Mouse (Mus musculus) midbrain, embryonic 10.5 days (tissue): Measurements from ENCODE around the gene Akt1. TPM values are rescaled to one million over a fixed set of nuclear protein-coding genes. Genes with fewer than 3 reads are reported as not detected.

Experiments
- DNase-seq: peaks from one replicate; pipeline ENCODE4 v3.0.0-alpha.2; 2017; ENCODE audit warnings: low spot score
- H3K27ac ChIP-seq: fragments of 300-500 bp; sonication (generic); replicated peaks from 2 replicates; pipeline ENCODE4 v1.5.1; 2016; ENCODE audit warnings: mild to moderate bottlenecking
- H3K27me3 ChIP-seq: fragments of 300-500 bp; sonication (generic); 2 replicates; pipeline ENCODE4 v1.6.1; 2016; ENCODE audit warnings: low read depth, mild to moderate bottlenecking; ENCODE audit not compliant: poor library complexity, severe bottlenecking
- H3K36me3 ChIP-seq: fragments of 300-500 bp; sonication (generic); 2 replicates; pipeline ENCODE4 v1.6.1; 2016; ENCODE audit warnings: mild to moderate bottlenecking, moderate library complexity
- H3K4me1 ChIP-seq: fragments of 300-500 bp; sonication (generic); 2 replicates; pipeline ENCODE4 v1.6.1; 2016
- H3K4me3 ChIP-seq: fragments of 300-500 bp; sonication (generic); 2 replicates; pipeline ENCODE4 v1.5.1; 2016; ENCODE audit warnings: mild to moderate bottlenecking, moderate library complexity
- H3K9me3 ChIP-seq: fragments of 300-500 bp; sonication (generic); replicated peaks from 2 replicates; pipeline ENCODE4 v1.6.1; 2016; ENCODE audit warnings: mild to moderate bottlenecking
- WGBS: fragments of 180-500 bp; shearing (Covaris S2); methylation state at CpG from one replicate; pipeline ENCODE4 v1.1.7; 2016; 5-methylcytosine and 5-hydroxymethylcytosine counted together
- polyA plus RNA-seq: library from polyadenylated mRNA; unstranded; fragments of >200 nt; fragmentation: Nextera tagmentation; extraction: Ambion mirVana; gene quantifications from 2 replicates; pipeline ENCODE4 v1.2.1, GENCODE M21; 2016

Akt1 gene
- polyA plus RNA-seq, 1 experiment from 2014 or later: 44.5 TPM

DNA sequence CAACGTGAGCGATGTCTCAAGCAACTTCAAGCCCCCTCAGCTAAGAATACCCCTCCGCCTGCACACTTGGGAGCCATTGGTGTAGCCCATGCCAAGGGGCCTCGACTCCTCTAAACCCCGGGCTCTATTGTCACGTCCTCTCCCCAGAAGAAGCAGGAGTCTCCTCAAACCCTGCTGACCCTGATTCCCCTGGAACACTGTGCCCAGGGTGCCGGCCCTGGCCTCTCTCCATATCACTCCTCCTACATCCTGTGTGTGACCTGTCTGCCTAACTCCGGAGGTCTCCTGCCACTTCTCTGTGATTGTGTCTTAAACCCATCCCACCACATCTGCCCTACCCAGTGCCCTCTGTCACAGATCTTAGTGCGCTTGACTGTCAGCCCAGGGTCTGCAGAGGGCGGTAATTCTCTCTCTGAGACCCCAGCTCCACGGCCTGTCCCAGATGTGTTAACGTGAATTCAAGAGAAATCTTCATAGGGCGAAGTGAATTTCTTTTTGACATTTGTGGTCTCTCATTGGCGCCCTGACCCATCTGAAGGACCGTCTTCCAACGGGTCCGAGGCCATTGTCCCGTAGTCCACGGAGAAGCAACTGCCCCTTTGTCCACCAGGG lies 3.4 kb upstream of the Akt1 start:
- Histone ChIP-seq H3K36me3 (peaks cover 18% of the 10 kb centered on the region), H3K4me1 (peaks cover 72% of the 10 kb centered on the region), H3K4me3 (peak overlapping the region; percentile 70), H3K27me3 (peaks cover 71% of the 10 kb centered on the region), H3K9me3 (no peaks in the 10 kb centered on the region), H3K27ac (peak overlapping the region; percentile 86)
- WGBS: 22% methylated on average over 19 of the region's 19 CpGs
- no peak for DNase-seq

GRCm38 (mm10) chr12:112677076-112677475 lies 2.4 kb upstream of the Akt1 start:
- H3K36me3 ChIP-seq: peaks cover 21% of the 10 kb centered on the region
- no peak overlapping the region for H3K27ac ChIP-seq
- no peak overlapping the region for H3K4me3 ChIP-seq
- WGBS: 68% methylated on average over 5 of the region's 5 CpGs
- no peak for DNase-seq
- no peaks in the 10 kb centered on the region for H3K9me3 ChIP-seq
- peaks cover 61% of the 10 kb centered on the region for H3K27me3 ChIP-seq
- peaks cover 79% of the 10 kb centered on the region for H3K4me1 ChIP-seq

GRCm38 (mm10) chr12:112675245-112676035 lies 756 bp upstream of the Akt1 start:
- peaks cover 45% of the 10 kb centered on the region for H3K27me3 ChIP-seq

GRCm38 (mm10) chr12:112673576-112674091 lies 1.1 kb downstream of the Akt1 start:
- 1% methylated on average over 67 of the region's 68 CpGs for WGBS
- peaks cover 38% of the 10 kb centered on the region for H3K36me3 ChIP-seq
- no peaks in the 10 kb centered on the region for H3K9me3 ChIP-seq
- H3K27me3 ChIP-seq: peaks cover 27% of the 10 kb centered on the region
- H3K27ac ChIP-seq: peak overlapping the region; percentile 99
- DNase-seq: peak; percentile 59
- H3K4me3 ChIP-seq: peak overlapping the region; percentile 99
- peaks cover 82% of the 10 kb centered on the region for H3K4me1 ChIP-seq

More at GRCm38 (mm10) chr12:112675245-112676035, 756 bp upstream of the Akt1 start:
- H3K9me3 ChIP-seq: no peaks in the 10 kb centered on the region
- WGBS: 15% methylated on average over 18 of the region's 18 CpGs
- H3K4me1 ChIP-seq: peaks cover 82% of the 10 kb centered on the region
- peak; percentile 88 for DNase-seq
- peak overlapping the region; percentile 99 for H3K4me3 ChIP-seq
- H3K36me3 ChIP-seq: peaks cover 25% of the 10 kb centered on the region
- H3K27ac ChIP-seq: peak overlapping the region; percentile 99

GRCm38 (mm10) chr12:112672744-112673575 lies 1.7 kb downstream of the Akt1 start:
- Histone ChIP-seq H3K9me3 (no peaks in the 10 kb centered on the region), H3K27me3 (peaks cover 21% of the 10 kb centered on the region), H3K36me3 (peaks cover 44% of the 10 kb centered on the region), H3K4me1 (peaks cover 82% of the 10 kb centered on the region), H3K27ac (peak overlapping the region; percentile 99), H3K4me3 (peak overlapping the region; percentile 99)
- peak; percentile 59 for DNase-seq
- WGBS: 12% methylated on average over 17 of the region's 21 CpGs

DNA sequence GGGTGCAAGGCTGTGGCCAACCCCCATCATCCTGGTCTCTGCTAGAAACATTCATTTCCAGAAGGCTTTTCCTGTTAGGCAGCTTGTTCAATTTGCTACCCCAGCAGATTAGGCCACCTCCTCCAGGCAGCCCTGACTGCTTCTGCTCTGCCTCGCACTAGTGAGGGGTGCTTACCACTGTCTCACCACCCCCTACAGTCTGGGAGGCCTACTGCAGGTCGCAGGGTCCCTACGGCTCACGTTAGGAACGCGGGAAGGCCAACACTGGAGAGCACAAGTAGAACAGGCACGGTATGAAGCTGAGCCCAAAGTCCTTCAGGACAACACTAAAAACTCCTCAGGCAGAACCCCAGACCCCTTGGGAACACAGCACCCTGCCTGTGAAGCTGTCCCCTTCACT lies 2.8 kb downstream of the Akt1 start:
- H3K36me3 ChIP-seq: peaks cover 55% of the 10 kb centered on the region
- DNase-seq: peak; percentile 34

GRCm38 (mm10) chr12:112670718-112671393 lies 3.8 kb downstream of the Akt1 start:
- DNase-seq: peak; percentile 46
- Histone ChIP-seq H3K27me3 (no peaks in the 10 kb centered on the region), H3K27ac (peak overlapping the region; percentile 99), H3K4me3 (peak overlapping the region; percentile 99), H3K36me3 (peaks cover 65% of the 10 kb centered on the region), H3K9me3 (no peaks in the 10 kb centered on the region), H3K4me1 (peaks cover 87% of the 10 kb centered on the region)
- 58% methylated on average over 9 of the region's 9 CpGs for WGBS

More for the DNA sequence above, 2.8 kb downstream of the Akt1 start:
- peak overlapping the region; percentile 99 for H3K4me3 ChIP-seq
- H3K27ac ChIP-seq: peak overlapping the region; percentile 99
- H3K4me1 ChIP-seq: peaks cover 81% of the 10 kb centered on the region
- peaks cover 10% of the 10 kb centered on the region for H3K27me3 ChIP-seq
- WGBS: 84% methylated on average over 7 of the region's 7 CpGs
- H3K9me3 ChIP-seq: no peaks in the 10 kb centered on the region

DNA sequence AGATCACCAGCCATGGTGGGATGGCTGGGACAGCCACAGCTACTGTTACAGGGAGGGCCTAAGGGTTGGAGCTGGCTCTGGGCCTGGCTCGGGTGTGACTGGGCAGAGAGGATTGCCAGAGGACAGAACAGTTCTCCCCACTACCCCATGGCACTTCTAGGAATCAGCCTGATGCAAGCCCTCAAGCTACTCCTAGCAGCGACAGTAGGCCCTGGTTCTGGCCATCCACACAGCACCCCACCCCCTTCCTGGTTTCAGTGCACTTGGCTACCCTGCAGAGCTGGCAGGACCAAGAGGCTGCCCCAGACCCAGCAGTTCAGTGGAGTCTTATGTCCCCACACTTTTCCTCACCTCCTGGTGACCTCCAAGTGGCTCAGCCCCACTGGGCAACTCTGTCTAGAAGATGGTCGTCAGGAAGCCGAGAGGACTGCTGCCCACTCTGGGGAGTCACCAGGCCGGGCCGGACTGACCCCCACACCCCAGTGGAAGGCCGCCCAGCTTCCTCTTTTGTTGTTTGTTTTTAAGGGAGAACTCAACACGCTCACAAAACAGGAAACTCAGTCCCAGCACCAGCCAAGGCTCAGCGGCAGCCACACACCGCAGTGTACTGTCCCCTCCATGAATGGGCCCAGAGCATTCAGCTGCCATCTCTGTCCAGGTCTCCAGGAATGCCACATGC lies 6.9 kb downstream of the Akt1 start:
- Histone ChIP-seq H3K27ac (peak overlapping the region; percentile 43; the same call in 1 of the 2 replicates), H3K36me3 (peaks cover 96% of the 10 kb centered on the region), H3K4me3 (no peak overlapping the region), H3K4me1 (peaks cover 92% of the 10 kb centered on the region), H3K27me3 (no peaks in the 10 kb centered on the region), H3K9me3 (no peaks in the 10 kb centered on the region)
- WGBS: 94% methylated on average over 10 of the region's 10 CpGs
- no peak for DNase-seq

DNA sequence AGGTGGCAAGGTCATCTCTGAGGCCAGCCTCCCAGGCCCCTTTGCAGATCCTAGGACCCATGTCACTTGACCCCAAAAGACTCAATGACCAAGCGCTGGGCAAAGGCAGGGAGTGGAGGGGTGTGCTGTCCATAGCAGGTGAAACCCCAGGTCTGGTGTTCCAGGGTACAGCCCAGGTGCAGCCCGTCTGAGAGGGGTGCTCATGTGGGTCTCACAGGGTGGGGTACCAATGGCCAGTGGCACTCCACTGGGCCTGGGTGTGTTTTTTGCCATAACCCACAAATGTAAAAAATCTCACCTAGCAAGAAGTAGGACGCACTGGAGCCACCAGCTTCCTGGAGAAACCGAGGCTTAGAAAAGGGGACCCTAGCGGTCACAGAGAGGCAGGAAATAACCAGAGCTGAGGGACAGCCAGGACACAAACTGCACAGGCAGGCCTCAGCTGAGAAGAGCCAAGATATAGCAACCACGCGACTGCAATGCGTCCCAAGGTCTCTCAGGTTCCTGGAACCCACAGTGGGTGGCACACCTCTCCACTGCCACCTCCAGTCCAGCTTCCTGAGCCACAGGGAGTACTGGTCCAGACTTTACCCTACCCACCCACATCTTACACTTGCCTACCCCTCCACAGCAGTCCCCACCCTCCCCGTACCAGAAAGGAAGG lies 8.7 kb downstream of the Akt1 start:
- H3K4me3 ChIP-seq: no peak overlapping the region
- H3K9me3 ChIP-seq: no peaks in the 10 kb centered on the region
- peaks cover 99% of the 10 kb centered on the region for H3K36me3 ChIP-seq
- 93% methylated on average over 9 of the region's 9 CpGs for WGBS
- DNase-seq: no peak
- no peaks in the 10 kb centered on the region for H3K27me3 ChIP-seq
- peak overlapping the region; percentile 91 for H3K27ac ChIP-seq
- peaks cover 92% of the 10 kb centered on the region for H3K4me1 ChIP-seq

GRCm38 (mm10) chr12:112665445-112665844 lies 9.2 kb downstream of the Akt1 start:
- 89% methylated on average over 18 of the region's 18 CpGs for WGBS
- no peak for DNase-seq
- Histone ChIP-seq H3K9me3 (no peaks in the 10 kb centered on the region), H3K27me3 (no peaks in the 10 kb centered on the region), H3K4me3 (no peak overlapping the region), H3K4me1 (peaks cover 92% of the 10 kb centered on the region), H3K36me3 (peaks cover 99% of the 10 kb centered on the region), H3K27ac (peak overlapping the region; percentile 91)

- no peak for DNase-seq
- H3K27ac ChIP-seq: peak overlapping the region; percentile 91
- peaks cover 99% of the 10 kb centered on the region for H3K36me3 ChIP-seq
- no peak overlapping the region; the same call in 1 of the 2 replicates for H3K4me3 ChIP-seq
- H3K9me3 ChIP-seq: no peaks in the 10 kb centered on the region
- peaks cover 93% of the 10 kb centered on the region for H3K4me1 ChIP-seq
- H3K27me3 ChIP-seq: no peaks in the 10 kb centered on the region
- 87% methylated on average over 5 of the region's 5 CpGs for WGBS
Observed at GRCm38 (mm10) chr12:112664656-112665055, 10.0 kb downstream of the Akt1 start.
